Mouse (Mus musculus) CD4-positive, CD25-positive, alpha-beta regulatory T cell, adult 4 months (primary cell): ENCODE data around the gene Pfkfb1. TPM values are rescaled to one million over a fixed set of nuclear protein-coding genes. Genes with fewer than 3 reads are reported as not detected.

Experiments
- ATAC-seq: one replicate; pipeline ENCODE4 v1.8.0; 2017
- polyA plus RNA-seq, 2 experiments: library from polyadenylated mRNA; unstranded; fragments of 100-300 nt; shearing (Covaris generic); gene quantifications; one replicate each; pipeline ENCODE4 v1.2.1; 2017

Pfkfb1 gene
- polyA plus RNA-seq, 2 experiments from 2014 or later = 5.6 to 10.3 TPM

- no peak for ATAC-seq
Measured at GRCm38 (mm10) chrX:150677505-150677904, 89.5 kb downstream of the Pfkfb1 start.

Other genes starting within 250 kb of the Pfkfb1 start
- 10 to 100 TPM; 15.8 to 17.6 TPM for gene Tmem29, start 129.1 kb upstream of the Pfkfb1 start, polyA plus RNA-seq
- gene Alas2, start 40.9 kb upstream of the Pfkfb1 start, polyA plus RNA-seq = 1 to 10 TPM; 1.2 to 1.9 TPM
- 10 to 100 TPM; 16.5 to 19.0 TPM for gene Apex2, start 1.6 kb downstream of the Pfkfb1 start, polyA plus RNA-seq
- under 1 TPM in 1 of 2 experiments, not detected in 1; 0.19 TPM for gene Tro, start 69.4 kb downstream of the Pfkfb1 start, polyA plus RNA-seq
- gene Maged2, start 226.1 kb downstream of the Pfkfb1 start, polyA plus RNA-seq = 10 to 100 TPM; 23.0 to 40.4 TPM